Mouse (Mus musculus) adrenal gland, postnatal 14 days (tissue): Measurements from ENCODE around the gene Vps16. TPM values are rescaled to one million over a fixed set of nuclear protein-coding genes. Genes with fewer than 3 reads are reported as not detected.
A peak's percentile ranks its signal among the peaks of the same experiment; 100 is the strongest.

Experiments used
- DNase-seq: peaks from one replicate; pipeline ENCODE4 v3.0.0; 2021; ENCODE audit warnings: mixed read lengths
- long read RNA-seq, 2 experiments: library from polyadenylated mRNA; stranded (forward); transcript quantifications; one replicate each; pipeline ENCODE4 v2.0.0; 2021
- total RNA-seq: library from RNA; stranded (reverse); gene quantifications from 2 replicates; pipeline ENCODE4 v1.2.3, GENCODE M21; 2021

The Vps16 gene
- total RNA-seq: 51.3 and 54.4 TPM in 2 replicates
- long read RNA-seq, experiment 1, transcript Vps16-201 (24 exons, 3,161 nt): major isoform, 39 of 60 reads
- long read RNA-seq, experiment 1, partial matches to known transcripts: 6 of 60 reads
- long read RNA-seq, experiment 1, other reads (novel, unspliced or antisense): 15 of 60 reads
- long read RNA-seq, experiment 2, transcript Vps16-201 (24 exons, 3,161 nt): major isoform, 23 of 40 reads
- long read RNA-seq, experiment 2, partial matches to known transcripts: 2 of 40 reads
- long read RNA-seq, experiment 2, other reads (novel, unspliced or antisense): 15 of 40 reads

GRCm38 (mm10) chr2:130424126-130424853 lies at the start of gene Vps16, which contains the start of gene Pced1a:
Gene Vps16, plus strand, starts transcription at chr2:130424339.
Gene Pced1a, minus strand, starts transcription at chr2:130424701.
- DNase-seq: peak; percentile 96

- DNase-seq: no peak
Observed at GRCm38 (mm10) chr2:130374951-130375350, 49.2 kb upstream of the Vps16 start.

GRCm38 (mm10) chr2:130383205-130383604 lies 40.9 kb upstream of the Vps16 start:
- DNase-seq: no peak

- no peak for DNase-seq
Observed at GRCm38 (mm10) chr2:130383895-130384294, 40.2 kb upstream of the Vps16 start.

- DNase-seq: no peak
Observed at GRCm38 (mm10) chr2:130386212-130386611, 37.9 kb upstream of the Vps16 start.

GRCm38 (mm10) chr2:130388796-130389195 lies 35.3 kb upstream of the Vps16 start:
- no peak for DNase-seq

- no peak for DNase-seq
Observed at GRCm38 (mm10) chr2:130390993-130391625, 33.0 kb upstream of the Vps16 start.

GRCm38 (mm10) chr2:130392836-130393235 lies 31.3 kb upstream of the Vps16 start:
- no peak for DNase-seq

GRCm38 (mm10) chr2:130395696-130396095 lies 28.4 kb upstream of the Vps16 start:
- no peak for DNase-seq

GRCm38 (mm10) chr2:130397186-130397985 lies 26.8 kb upstream of the Vps16 start, which contains the start of gene Cpxm1:
Gene Cpxm1, minus strand, starts transcription at chr2:130397574.
- DNase-seq: peak; percentile 44

GRCm38 (mm10) chr2:130398091-130398490 lies 26.0 kb upstream of the Vps16 start:
- peak; percentile 30 for DNase-seq

- DNase-seq: no peak
Observed at GRCm38 (mm10) chr2:130400046-130400445, 24.1 kb upstream of the Vps16 start.

- no peak for DNase-seq
Observed at GRCm38 (mm10) chr2:130401891-130402290, 22.2 kb upstream of the Vps16 start.

GRCm38 (mm10) chr2:130404939-130405338 lies 19.2 kb upstream of the Vps16 start, which contains the start of the genes Gm28372 and 1700020A23Rik:
Gene Gm28372, plus strand, starts transcription at chr2:130405239.
Gene 1700020A23Rik, plus strand, starts transcription at chr2:130405259.
- no peak for DNase-seq

GRCm38 (mm10) chr2:130406178-130406577 lies 18.0 kb upstream of the Vps16 start, which contains the start of gene Tmem239:
Gene Tmem239, plus strand, starts transcription at chr2:130406478.
- DNase-seq: no peak

- DNase-seq: no peak
Observed at GRCm38 (mm10) chr2:130408194-130408593, 15.9 kb upstream of the Vps16 start.

- DNase-seq: peak; percentile 93
Observed at GRCm38 (mm10) chr2:130411558-130412495, 12.3 kb upstream of the Vps16 start.

- no peak for DNase-seq
Observed at GRCm38 (mm10) chr2:130412775-130413174, 11.4 kb upstream of the Vps16 start.

- DNase-seq: no peak
Observed at GRCm38 (mm10) chr2:130414094-130414856, 9.9 kb upstream of the Vps16 start.
